Mouse (Mus musculus) limb, embryonic 11.5 days (tissue): ENCODE results near the gene Scnm1. TPM values are rescaled to one million over a fixed set of nuclear protein-coding genes. Genes with fewer than 3 reads are reported as not detected.
A peak's percentile ranks its signal among the peaks of the same experiment; 100 is the strongest.
"Not testable (repeated sequence)": the region's sequence is repeated elsewhere in the genome, so short reads cannot be mapped to it uniquely, and the experiment has no call there.

Experiments used
- ATAC-seq: fragments of 200-750 bp; cut with Nextera tagmentation; 2 replicates; pipeline ENCODE4 v1.8.0; 2017; ENCODE audit warnings: low read depth; ENCODE audit not compliant: insufficient number of reproducible peaks, low FRiP score, low TSS enrichment
- DNase-seq: peaks from one replicate; pipeline ENCODE4 v3.0.0-alpha.2; 2015; ENCODE audit warnings: low spot score
- H3K27ac ChIP-seq: fragments of 300-500 bp; sonication (generic); replicated peaks from 2 replicates; pipeline ENCODE4 v1.5.1; 2014; ENCODE audit warnings: low read depth, mild to moderate bottlenecking, low read length
- H3K27me3 ChIP-seq: fragments of 300-500 bp; sonication (generic); 2 replicates; pipeline ENCODE4 v1.6.1; 2014; ENCODE audit warnings: mild to moderate bottlenecking, low read length, mixed read lengths; ENCODE audit not compliant: control insufficient read depth, insufficient read depth
- H3K36me3 ChIP-seq: fragments of 300-500 bp; sonication (generic); 2 replicates; pipeline ENCODE4 v1.6.1; 2014; ENCODE audit warnings: mild to moderate bottlenecking, low read length, moderate library complexity, mixed read lengths; ENCODE audit not compliant: control insufficient read depth, insufficient read depth
- H3K4me1 ChIP-seq: fragments of 300-500 bp; sonication (generic); 2 replicates; pipeline ENCODE4 v1.6.1; 2014; ENCODE audit warnings: low read length, mixed read lengths; ENCODE audit not compliant: control insufficient read depth, insufficient read depth
- H3K4me2 ChIP-seq: fragments of 300-500 bp; sonication (generic); 2 replicates; pipeline ENCODE4 v1.6.1; 2014; ENCODE audit warnings: low read depth, mild to moderate bottlenecking, moderate library complexity; ENCODE audit not compliant: severe bottlenecking
- H3K4me3 ChIP-seq: fragments of 300-500 bp; sonication (generic); 2 replicates; pipeline ENCODE4 v1.5.1; 2014; ENCODE audit warnings: low read depth, low read length
- H3K9ac ChIP-seq: fragments of 300-500 bp; sonication (generic); 2 replicates; pipeline ENCODE4 v1.6.1; 2014; ENCODE audit warnings: mild to moderate bottlenecking, low read length
- H3K9me3 ChIP-seq: fragments of 300-500 bp; sonication (generic); 2 replicates; pipeline ENCODE4 v1.6.1; 2016; ENCODE audit warnings: low read length; ENCODE audit not compliant: control insufficient read depth
- WGBS: fragments of 180-500 bp; shearing (Covaris S2); extraction: QIAGEN DNeasy Blood & Tissue Kit; methylation state at CpG from one replicate; pipeline ENCODE4 v1.1.7; 2014; 5-methylcytosine and 5-hydroxymethylcytosine counted together
- polyA plus RNA-seq: library from polyadenylated mRNA; unstranded; fragments of >200 nt; fragmentation: Nextera tagmentation; extraction: Ambion mirVana; gene quantifications from 2 replicates; pipeline ENCODE4 v1.2.1, GENCODE M21; 2014

Scnm1 gene
- polyA plus RNA-seq, 1 experiment from 2014 or later = 76.8 TPM

DNA sequence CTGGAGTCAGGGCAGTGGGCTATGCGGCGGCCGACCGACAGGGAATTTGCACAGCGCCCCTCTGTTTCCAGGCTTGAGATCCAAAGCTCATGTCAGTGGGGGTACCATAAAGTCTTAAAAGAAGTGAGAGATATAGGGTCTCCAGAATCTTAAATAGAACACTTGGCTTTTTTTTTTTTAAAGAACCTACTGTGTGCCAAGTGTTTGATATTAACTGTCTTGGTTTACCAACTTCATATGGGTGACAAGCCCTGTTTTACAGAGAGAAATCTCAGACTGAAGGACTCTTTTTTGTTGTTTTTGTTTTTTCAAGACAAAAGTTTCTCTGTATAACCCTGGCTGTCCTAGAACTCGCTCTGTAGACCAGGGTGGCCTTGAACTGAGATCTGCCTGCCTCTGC lies 7.0 kb upstream of the Scnm1 start:
- no peaks in the 10 kb centered on the region for H3K9me3 ChIP-seq
- no peaks in the 10 kb centered on the region for H3K36me3 ChIP-seq
- no peaks in the 10 kb centered on the region for H3K4me1 ChIP-seq
- ATAC-seq (no peak), DNase-seq (no peak)
- no peak overlapping the region for H3K9ac ChIP-seq
- H3K27ac ChIP-seq = no peak overlapping the region
- H3K4me2 ChIP-seq = no peak overlapping the region
- H3K4me3 ChIP-seq = no peak overlapping the region
- 87% methylated on average over 6 of the region's 6 CpGs for WGBS
- no peaks in the 10 kb centered on the region for H3K27me3 ChIP-seq

DNA sequence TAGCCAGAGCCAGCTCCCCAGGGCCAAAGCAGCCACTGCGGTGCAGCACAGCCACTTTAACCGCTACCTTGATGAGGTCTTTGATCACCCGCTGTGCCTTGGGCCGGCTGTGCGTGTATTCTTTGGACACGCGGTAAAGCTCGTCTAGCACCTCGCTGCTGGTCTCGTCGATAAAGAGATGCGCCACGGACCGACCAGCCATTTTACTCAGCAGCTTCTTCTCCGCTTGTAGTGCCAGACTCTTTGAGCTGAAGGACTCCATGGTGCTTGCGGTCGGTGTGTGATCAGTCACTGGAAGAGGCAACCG lies 6.4 kb upstream of the Scnm1 start:
- Histone ChIP-seq H3K27me3 (no peaks in the 10 kb centered on the region), H3K9ac (no peak overlapping the region), H3K4me2 (no peak overlapping the region), H3K27ac (no peak overlapping the region), H3K36me3 (no peaks in the 10 kb centered on the region), H3K4me1 (no peaks in the 10 kb centered on the region; the same call in 1 of the 2 replicates), H3K4me3 (no peak overlapping the region), H3K9me3 (no peaks in the 10 kb centered on the region)
- 61% methylated on average over 18 of the region's 18 CpGs for WGBS
- no peak for ATAC-seq
- DNase-seq = no peak

DNA sequence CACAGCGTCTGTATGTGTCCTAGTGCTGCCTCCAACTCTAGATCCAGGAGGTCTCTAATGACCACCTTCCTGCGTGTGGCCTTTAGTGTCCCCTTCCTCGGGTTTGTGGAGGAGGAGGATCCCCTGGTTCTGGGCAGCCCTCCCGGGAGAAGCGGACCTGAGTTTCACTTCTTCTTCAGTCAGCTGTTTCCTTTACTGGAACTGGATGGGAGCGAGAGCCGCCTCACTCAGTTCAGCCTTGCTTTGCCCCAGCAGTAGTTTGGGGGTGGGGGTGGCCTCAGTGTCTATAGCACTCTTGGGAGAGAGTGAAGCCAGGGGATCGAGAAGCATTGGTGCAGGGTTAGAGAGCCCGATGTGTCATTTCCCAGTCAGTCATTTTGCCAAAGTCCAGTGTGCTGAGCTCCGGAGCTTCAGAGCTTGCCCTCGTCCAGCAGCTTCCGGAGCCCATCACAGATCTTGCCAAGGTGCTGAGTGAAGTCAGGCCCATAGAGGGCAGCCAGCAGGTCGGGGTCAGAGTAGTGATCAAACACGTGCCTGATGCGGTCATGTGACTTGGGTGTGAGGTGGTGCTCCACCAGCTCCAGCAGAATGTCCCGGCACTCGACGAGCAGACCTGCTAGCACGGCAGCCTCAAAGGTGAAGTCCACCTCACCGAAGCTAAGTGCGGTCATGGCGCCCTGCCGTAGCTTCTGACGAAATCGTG lies 5.9 kb upstream of the Scnm1 start:
- WGBS = 70% methylated on average over 25 of the region's 25 CpGs
- no peaks in the 10 kb centered on the region for H3K36me3 ChIP-seq
- ATAC-seq = no peak
- no peak overlapping the region for H3K27ac ChIP-seq
- H3K9me3 ChIP-seq = no peaks in the 10 kb centered on the region
- peaks cover 4% of the 10 kb centered on the region; the same call in 1 of the 2 replicates for H3K4me1 ChIP-seq
- no peak for DNase-seq
- no peak overlapping the region for H3K4me2 ChIP-seq
- no peak overlapping the region for H3K4me3 ChIP-seq
- no peaks in the 10 kb centered on the region for H3K27me3 ChIP-seq
- no peak overlapping the region for H3K9ac ChIP-seq

DNA sequence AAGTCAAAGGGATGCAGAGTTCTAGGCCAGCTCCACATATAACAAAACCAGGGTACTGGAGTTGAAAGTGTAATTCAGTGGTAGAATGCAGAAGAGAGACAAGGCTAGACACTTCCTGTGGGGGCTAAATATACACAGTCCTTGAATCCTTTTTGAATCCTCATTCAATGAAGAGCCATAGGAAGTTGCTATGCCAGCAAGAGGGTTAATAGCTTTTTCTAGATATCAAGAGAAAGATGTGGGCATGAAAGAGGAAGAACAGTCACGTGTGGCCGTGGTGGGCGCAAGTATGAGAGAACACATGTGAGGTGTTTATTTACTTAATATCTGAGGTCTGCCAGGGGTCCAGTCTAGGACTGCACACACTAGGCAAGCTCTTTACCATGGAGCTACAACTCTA lies 2.5 kb upstream of the Scnm1 start:
- WGBS = 99% methylated on average over 3 of the region's 3 CpGs
- no peak for DNase-seq
- H3K4me3 ChIP-seq = no peak overlapping the region
- H3K27me3 ChIP-seq = no peaks in the 10 kb centered on the region
- no peaks in the 10 kb centered on the region for H3K36me3 ChIP-seq
- H3K27ac ChIP-seq = no peak overlapping the region
- peaks cover 4% of the 10 kb centered on the region; the same call in 1 of the 2 replicates for H3K4me1 ChIP-seq
- ATAC-seq = no peak
- no peak overlapping the region for H3K4me2 ChIP-seq
- no peaks in the 10 kb centered on the region for H3K9me3 ChIP-seq
- H3K9ac ChIP-seq = no peak overlapping the region

DNA sequence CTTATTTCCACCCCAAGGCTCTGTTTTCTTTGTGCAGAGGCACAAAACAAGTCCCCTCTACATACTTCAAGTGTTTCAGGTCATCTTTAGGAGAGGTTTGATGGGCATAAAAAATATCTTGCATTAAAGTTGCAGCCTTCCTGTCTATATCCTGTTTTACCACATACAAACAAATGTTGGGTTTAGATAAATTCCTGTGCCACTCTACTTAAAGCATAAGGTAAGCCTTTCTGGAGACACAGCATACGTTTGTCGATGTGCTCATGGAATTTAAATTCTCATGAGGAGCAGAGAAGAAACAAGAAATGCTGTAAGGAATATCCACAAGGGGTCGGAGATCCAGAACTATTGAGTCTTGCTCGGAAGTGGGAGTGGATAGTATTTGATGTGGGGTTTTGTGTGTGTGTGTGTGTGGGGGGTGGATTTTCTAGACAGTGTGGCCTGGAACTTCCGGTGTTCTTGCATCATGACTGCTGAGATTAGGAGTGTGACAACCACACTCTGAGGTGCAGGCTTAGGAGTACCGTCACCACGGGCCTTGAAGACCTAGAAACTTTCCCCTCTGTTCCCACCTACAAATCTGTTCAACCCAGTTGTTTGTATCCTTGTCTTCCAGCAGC lies 1.7 kb upstream of the Scnm1 start:
- Histone ChIP-seq H3K9ac (no peak overlapping the region), H3K27ac (no peak overlapping the region), H3K4me3 (peak overlapping the region; percentile 20; the same call in 1 of the 2 replicates), H3K36me3 (no peaks in the 10 kb centered on the region), H3K9me3 (no peaks in the 10 kb centered on the region), H3K27me3 (no peaks in the 10 kb centered on the region), H3K4me1 (peaks cover 4% of the 10 kb centered on the region; the same call in 1 of the 2 replicates), H3K4me2 (peak overlapping the region; percentile 48)
- DNase-seq (no peak), ATAC-seq (no peak)
- 92% methylated on average over 7 of the region's 7 CpGs for WGBS

DNA sequence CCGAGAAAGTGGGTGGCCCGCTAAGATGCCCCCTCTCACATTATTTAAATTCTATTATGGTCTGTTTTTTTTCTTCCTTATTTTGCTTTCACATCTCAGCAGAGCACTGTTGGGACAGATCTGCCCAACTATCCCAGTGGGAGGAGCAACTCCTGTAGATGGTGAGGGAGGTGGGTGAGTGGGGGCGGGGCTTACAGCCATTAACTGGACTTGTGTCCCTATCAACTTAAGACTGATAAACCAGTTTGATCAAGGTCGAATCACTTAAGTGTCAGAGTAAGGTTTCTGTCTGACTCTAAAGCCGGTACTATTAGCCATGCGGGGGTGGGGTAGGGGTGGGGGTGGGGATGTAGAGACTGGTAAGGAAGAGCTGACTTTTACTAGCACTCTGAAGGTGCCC lies 1.2 kb upstream of the Scnm1 start:
- Histone ChIP-seq H3K4me3 (peak overlapping the region; percentile 20), H3K36me3 (0 out of 2 replicates have a peak, but pooled peaks cover 2% of the 10 kb centered on the region), H3K9ac (no peak overlapping the region), H3K27me3 (no peaks in the 10 kb centered on the region), H3K4me2 (peak overlapping the region; percentile 48), H3K4me1 (peaks cover 4% of the 10 kb centered on the region; the same call in 1 of the 2 replicates), H3K27ac (no peak overlapping the region), H3K9me3 (no peaks in the 10 kb centered on the region)
- ATAC-seq (no peak), DNase-seq (no peak)
- 30% methylated on average over 6 of the region's 6 CpGs for WGBS

DNA sequence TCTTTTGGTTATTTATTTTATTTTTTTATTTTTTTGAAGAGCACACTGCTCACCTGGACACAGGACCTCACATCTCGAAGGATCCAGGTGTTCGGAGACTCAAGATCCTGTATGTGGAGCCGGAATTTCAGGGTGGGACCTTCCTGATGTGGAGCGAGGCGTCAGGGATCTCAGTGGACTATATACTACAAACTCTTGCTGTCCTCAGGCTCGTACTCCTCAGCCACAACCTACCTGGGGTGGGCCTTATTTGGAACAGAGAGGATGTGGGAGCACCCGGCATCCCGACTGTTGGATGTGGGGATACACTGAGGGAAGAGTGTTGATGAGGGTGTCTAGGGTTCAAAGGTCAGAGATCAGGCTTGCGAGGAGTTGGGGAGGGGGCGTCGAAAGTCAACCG lies 322 bp upstream of the Scnm1 start:
- not testable (repeated sequence) for H3K4me2 ChIP-seq, H3K4me3 ChIP-seq, DNase-seq, H3K27ac ChIP-seq, H3K27me3 ChIP-seq, H3K36me3 ChIP-seq, H3K9ac ChIP-seq, H3K4me1 ChIP-seq, H3K9me3 ChIP-seq
- peak; percentile 22; the same call in 1 of the 2 replicates for ATAC-seq
- WGBS = no CpG with 5 or more reads among the region's 12 CpGs

DNA sequence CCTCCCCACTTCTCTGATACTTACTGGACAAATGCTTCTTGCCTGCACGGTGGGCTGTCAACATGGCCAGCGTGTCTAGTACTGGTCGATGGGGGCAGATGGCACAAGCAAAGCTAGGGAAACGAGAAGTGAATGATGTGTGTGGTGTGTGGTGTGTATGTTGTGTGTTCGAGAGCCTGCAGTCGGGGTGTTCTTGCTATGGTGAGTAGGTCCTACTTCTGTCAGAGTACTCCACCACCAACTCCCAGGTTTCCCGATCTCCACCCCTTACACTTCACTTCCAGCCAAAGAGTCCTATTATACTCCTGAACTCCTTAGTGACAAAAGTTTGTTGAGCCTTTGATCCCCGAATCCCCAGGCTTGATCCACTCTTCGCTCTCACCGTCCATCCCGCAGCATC lies 635 bp downstream of the Scnm1 start:
- Histone ChIP-seq H3K9me3 (no peaks in the 10 kb centered on the region), H3K36me3 (0 out of 2 replicates have a peak, but pooled peaks cover 3% of the 10 kb centered on the region), H3K9ac (peak overlapping the region; percentile 74), H3K4me2 (peak overlapping the region; percentile 76), H3K27ac (no peak overlapping the region), H3K4me1 (peaks cover 4% of the 10 kb centered on the region; the same call in 1 of the 2 replicates), H3K4me3 (peak overlapping the region; percentile 65), H3K27me3 (no peaks in the 10 kb centered on the region)
- ATAC-seq = no peak
- 58% methylated on average over 11 of the region's 11 CpGs for WGBS
- DNase-seq = no peak
